Mouse (Mus musculus): ENCODE data around the gene Bpifb3. TPM values are rescaled to one million over a fixed set of nuclear protein-coding genes. Genes with fewer than 3 reads are reported as not detected.

Gene Bpifb3
- polyA plus RNA-seq, 1 experiment from 2014 or later, result not detected

DNA sequence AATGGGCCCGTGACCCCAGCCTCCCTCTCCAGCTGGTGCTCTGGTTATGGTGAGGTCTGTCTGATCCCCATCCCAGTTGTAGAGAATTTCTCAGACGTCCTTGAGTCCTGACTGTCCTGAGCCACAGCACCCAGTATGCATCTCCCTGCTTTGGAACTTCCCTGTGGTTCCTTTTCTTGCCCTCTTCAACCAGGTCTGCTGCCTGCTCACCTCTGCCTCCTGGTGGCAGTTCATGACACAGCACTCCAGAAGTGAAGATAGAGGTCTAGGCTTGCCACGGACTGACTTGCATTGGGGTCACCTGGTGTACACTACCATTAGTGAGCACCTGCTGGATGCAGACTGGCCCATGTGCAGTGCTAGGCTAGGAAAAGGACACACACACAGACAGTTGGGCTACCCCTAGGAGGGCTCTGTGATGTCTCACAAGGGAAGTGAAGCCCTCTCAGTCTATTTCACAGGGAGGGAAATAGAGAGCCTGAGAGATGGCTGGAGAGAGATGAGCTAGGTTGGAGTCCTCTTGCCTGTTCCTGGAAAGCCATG, 11.9 kb downstream of the Bpifb3 start:
- ATAC-seq (ENCODE audit: insufficient read depth, low FRiP score, low TSS enrichment) (no peak), DNase-seq (ENCODE audit: low spot score) (peak; percentile 71)
- Histone ChIP-seq H3K27me3 (ENCODE audit: control insufficient read depth, insufficient read depth, low read length) (no peaks in the 10 kb centered on the region), H3K36me3 (ENCODE audit: control insufficient read depth, insufficient read depth, low read length) (no peaks in the 10 kb centered on the region), H3K4me1 (ENCODE audit: control insufficient read depth, insufficient read depth, low read length) (no peaks in the 10 kb centered on the region), H3K4me2 (ENCODE audit: low read depth) (no peak overlapping the region), H3K9me3 (ENCODE audit: control insufficient read depth, low read length) (no peaks in the 10 kb centered on the region), H3K9ac (ENCODE audit: low read length) (no peak overlapping the region), H3K27ac (ENCODE audit: low read depth, low read length) (no peak overlapping the region), H3K4me3 (ENCODE audit: low read depth, low read length) (no peak overlapping the region)
- 37% methylated on average over 3 of the region's 3 CpGs for WGBS

GRCm38 (mm10) chr2:153931125-153931524, 13.1 kb downstream of the Bpifb3 start:
- no peak for DNase-seq (ENCODE audit: low spot score)
- no peaks in the 10 kb centered on the region for H3K27me3 ChIP-seq (ENCODE audit: control insufficient read depth, insufficient read depth, low read length)
- no peaks in the 10 kb centered on the region for H3K4me1 ChIP-seq (ENCODE audit: control insufficient read depth, insufficient read depth, low read length)
- no peak overlapping the region for H3K4me2 ChIP-seq (ENCODE audit: low read depth)
- H3K9me3 ChIP-seq (ENCODE audit: control insufficient read depth, low read length), result no peaks in the 10 kb centered on the region
- 75% methylated on average over 6 of the region's 6 CpGs for WGBS
- no peak for ATAC-seq (ENCODE audit: insufficient read depth, low FRiP score, low TSS enrichment)
- no peak overlapping the region for H3K9ac ChIP-seq (ENCODE audit: low read length)
- H3K36me3 ChIP-seq (ENCODE audit: control insufficient read depth, insufficient read depth, low read length), result no peaks in the 10 kb centered on the region
- H3K27ac ChIP-seq (ENCODE audit: low read depth, low read length), result no peak overlapping the region
- no peak overlapping the region for H3K4me3 ChIP-seq (ENCODE audit: low read depth, low read length)

- Histone ChIP-seq H3K9me3 (ENCODE audit: control insufficient read depth, low read length) (no peaks in the 10 kb centered on the region), H3K27me3 (ENCODE audit: control insufficient read depth, insufficient read depth, low read length) (no peaks in the 10 kb centered on the region), H3K27ac (ENCODE audit: low read depth, low read length) (no peak overlapping the region), H3K9ac (ENCODE audit: low read length) (no peak overlapping the region), H3K4me2 (ENCODE audit: low read depth) (no peak overlapping the region), H3K36me3 (ENCODE audit: control insufficient read depth, insufficient read depth, low read length) (no peaks in the 10 kb centered on the region), H3K4me1 (ENCODE audit: control insufficient read depth, insufficient read depth, low read length) (no peaks in the 10 kb centered on the region), H3K4me3 (ENCODE audit: low read depth, low read length) (no peak overlapping the region)
- DNase-seq (ENCODE audit: low spot score) (no peak), ATAC-seq (ENCODE audit: insufficient read depth, low FRiP score, low TSS enrichment) (no peak)
- 69% methylated on average over 6 of the region's 6 CpGs for WGBS
These were observed 15.3 kb downstream of the Bpifb3 start for GRCm38 (mm10) chr2:153933311-153933710.

GRCm38 (mm10) chr2:153935348-153935747, 17.3 kb downstream of the Bpifb3 start:
- WGBS, result 92% methylated on average over 6 of the region's 6 CpGs
- Histone ChIP-seq H3K4me1 (ENCODE audit: control insufficient read depth, insufficient read depth, low read length) (no peaks in the 10 kb centered on the region), H3K4me3 (ENCODE audit: low read depth, low read length) (no peak overlapping the region)

GRCm38 (mm10) chr2:153937843-153938242, 19.8 kb downstream of the Bpifb3 start, which contains the start of gene Bpifb4:
Bpifb4 (plus strand) TSS chr2:153938212.
- H3K4me1 ChIP-seq (ENCODE audit: control insufficient read depth, insufficient read depth, low read length), result no peaks in the 10 kb centered on the region
- no peak within 1 kb of the TSS for H3K4me3 ChIP-seq (ENCODE audit: low read depth, low read length)
- H3K27ac ChIP-seq (ENCODE audit: low read depth, low read length), result no peak within 1 kb of the TSS
- H3K36me3 ChIP-seq (ENCODE audit: control insufficient read depth, insufficient read depth, low read length), result no peaks in the 10 kb centered on the region
- H3K9ac ChIP-seq (ENCODE audit: low read length), result no peak within 1 kb of the TSS
- H3K4me2 ChIP-seq (ENCODE audit: low read depth), result no peak within 1 kb of the TSS
- DNase-seq (ENCODE audit: low spot score) (no peak), ATAC-seq (ENCODE audit: insufficient read depth, low FRiP score, low TSS enrichment) (no peak)
- no peaks in the 10 kb centered on the region for H3K27me3 ChIP-seq (ENCODE audit: control insufficient read depth, insufficient read depth, low read length)
- WGBS, result 87% methylated on average over 5 of the region's 5 CpGs
- no peaks in the 10 kb centered on the region for H3K9me3 ChIP-seq (ENCODE audit: control insufficient read depth, low read length)

More at GRCm38 (mm10) chr2:153935348-153935747, 17.3 kb downstream of the Bpifb3 start:
- Histone ChIP-seq H3K9ac (ENCODE audit: low read length) (no peak overlapping the region), H3K9me3 (ENCODE audit: control insufficient read depth, low read length) (no peaks in the 10 kb centered on the region), H3K36me3 (ENCODE audit: control insufficient read depth, insufficient read depth, low read length) (no peaks in the 10 kb centered on the region), H3K27me3 (ENCODE audit: control insufficient read depth, insufficient read depth, low read length) (no peaks in the 10 kb centered on the region), H3K27ac (ENCODE audit: low read depth, low read length) (no peak overlapping the region), H3K4me2 (ENCODE audit: low read depth) (no peak overlapping the region)
- no peak for ATAC-seq (ENCODE audit: insufficient read depth, low FRiP score, low TSS enrichment)
- no peak for DNase-seq (ENCODE audit: low spot score)

- no peaks in the 10 kb centered on the region for H3K36me3 ChIP-seq (ENCODE audit: control insufficient read depth, insufficient read depth, low read length)
These were observed 25.5 kb downstream of the Bpifb3 start for GRCm38 (mm10) chr2:153943537-153943936.

GRCm38 (mm10) chr2:153944567-153944966, 26.5 kb downstream of the Bpifb3 start:
- no peaks in the 10 kb centered on the region for H3K27me3 ChIP-seq (ENCODE audit: control insufficient read depth, insufficient read depth, low read length)
- H3K4me2 ChIP-seq (ENCODE audit: low read depth), result no peak overlapping the region
- H3K9ac ChIP-seq (ENCODE audit: low read length), result no peak overlapping the region
- DNase-seq (ENCODE audit: low spot score) (no peak), ATAC-seq (ENCODE audit: insufficient read depth, low FRiP score, low TSS enrichment) (no peak)
- H3K4me1 ChIP-seq (ENCODE audit: control insufficient read depth, insufficient read depth, low read length), result no peaks in the 10 kb centered on the region
- H3K27ac ChIP-seq (ENCODE audit: low read depth, low read length), result no peak overlapping the region
- WGBS, result 83% methylated on average over 8 of the region's 8 CpGs
- no peak overlapping the region for H3K4me3 ChIP-seq (ENCODE audit: low read depth, low read length)
- no peaks in the 10 kb centered on the region for H3K9me3 ChIP-seq (ENCODE audit: control insufficient read depth, low read length)
- no peaks in the 10 kb centered on the region for H3K36me3 ChIP-seq (ENCODE audit: control insufficient read depth, insufficient read depth, low read length)

More at GRCm38 (mm10) chr2:153943537-153943936, 25.5 kb downstream of the Bpifb3 start:
- Histone ChIP-seq H3K4me1 (ENCODE audit: control insufficient read depth, insufficient read depth, low read length) (no peaks in the 10 kb centered on the region), H3K27ac (ENCODE audit: low read depth, low read length) (no peak overlapping the region), H3K9me3 (ENCODE audit: control insufficient read depth, low read length) (no peaks in the 10 kb centered on the region), H3K27me3 (ENCODE audit: control insufficient read depth, insufficient read depth, low read length) (no peaks in the 10 kb centered on the region), H3K9ac (ENCODE audit: low read length) (no peak overlapping the region), H3K4me2 (ENCODE audit: low read depth) (no peak overlapping the region), H3K4me3 (ENCODE audit: low read depth, low read length) (no peak overlapping the region)
- 40% methylated on average over 3 of the region's 3 CpGs for WGBS
- ATAC-seq (ENCODE audit: insufficient read depth, low FRiP score, low TSS enrichment) (no peak), DNase-seq (ENCODE audit: low spot score) (peak; percentile 63)

DNA sequence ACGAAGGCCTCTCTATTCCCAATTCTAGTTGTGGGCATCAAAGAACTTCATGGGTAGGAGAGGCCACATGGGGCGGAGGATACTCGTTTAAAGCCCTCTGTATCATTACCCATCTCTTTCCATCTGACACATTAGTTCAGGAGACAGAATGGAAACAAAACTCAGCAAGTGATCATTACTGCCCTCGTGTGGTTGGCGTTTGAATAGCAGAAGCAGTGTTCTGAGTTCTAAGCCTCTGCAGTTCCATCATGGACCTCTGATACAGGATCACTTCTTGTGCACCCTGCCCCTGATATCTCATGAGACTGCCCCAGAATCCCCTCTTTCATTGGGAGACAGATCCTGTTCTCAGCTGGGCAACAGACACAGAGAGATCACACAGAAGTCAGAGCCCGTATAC, 34.9 kb downstream of the Bpifb3 start:
- peak; percentile 77 for DNase-seq (ENCODE audit: low spot score)
- Histone ChIP-seq H3K9ac (ENCODE audit: low read length) (no peak overlapping the region), H3K27ac (ENCODE audit: low read depth, low read length) (no peak overlapping the region), H3K27me3 (ENCODE audit: control insufficient read depth, insufficient read depth, low read length) (no peaks in the 10 kb centered on the region), H3K4me1 (ENCODE audit: control insufficient read depth, insufficient read depth, low read length) (no peaks in the 10 kb centered on the region), H3K36me3 (ENCODE audit: control insufficient read depth, insufficient read depth, low read length) (no peaks in the 10 kb centered on the region), H3K4me3 (ENCODE audit: low read depth, low read length) (no peak overlapping the region), H3K4me2 (ENCODE audit: low read depth) (no peak overlapping the region), H3K9me3 (ENCODE audit: control insufficient read depth, low read length) (no peaks in the 10 kb centered on the region)
- 28% methylated on average over 6 of the region's 6 CpGs for WGBS
- ATAC-seq (ENCODE audit: insufficient read depth, low FRiP score, low TSS enrichment), result no peak

DNA sequence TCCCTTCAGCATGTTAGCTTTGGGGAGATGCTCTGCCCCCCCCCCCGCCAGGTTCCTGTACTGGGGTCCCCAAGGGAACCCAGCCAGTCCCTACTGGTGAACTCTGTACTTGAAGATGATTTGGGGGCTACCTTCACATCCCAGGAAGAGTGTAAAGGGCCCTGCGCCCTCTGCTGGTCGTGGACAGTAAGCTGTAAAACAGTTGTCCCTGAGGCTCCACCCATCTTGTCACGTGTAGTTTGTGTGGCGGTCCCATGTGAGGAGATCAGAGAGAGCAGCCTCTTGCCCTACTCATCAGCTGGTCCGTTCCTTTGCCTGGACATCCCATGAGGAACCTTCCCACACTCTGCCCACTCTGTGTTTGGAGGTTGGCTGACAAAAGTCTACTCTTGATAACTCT, 35.8 kb downstream of the Bpifb3 start:
- H3K27me3 ChIP-seq (ENCODE audit: control insufficient read depth, insufficient read depth, low read length), result no peaks in the 10 kb centered on the region
- H3K4me1 ChIP-seq (ENCODE audit: control insufficient read depth, insufficient read depth, low read length), result no peaks in the 10 kb centered on the region
- no peaks in the 10 kb centered on the region for H3K9me3 ChIP-seq (ENCODE audit: control insufficient read depth, low read length)
- H3K4me2 ChIP-seq (ENCODE audit: low read depth), result no peak overlapping the region
- H3K36me3 ChIP-seq (ENCODE audit: control insufficient read depth, insufficient read depth, low read length), result no peaks in the 10 kb centered on the region
- no peak overlapping the region for H3K4me3 ChIP-seq (ENCODE audit: low read depth, low read length)
- DNase-seq (ENCODE audit: low spot score) (peak; percentile 75), ATAC-seq (ENCODE audit: insufficient read depth, low FRiP score, low TSS enrichment) (peak; percentile 35; the same call in 1 of the 2 replicates)
- H3K9ac ChIP-seq (ENCODE audit: low read length), result no peak overlapping the region
- H3K27ac ChIP-seq (ENCODE audit: low read depth, low read length), result no peak overlapping the region
- WGBS, result 5% methylated on average over 6 of the region's 6 CpGs
